Mouse (Mus musculus): ENCODE results near the gene Hdac8. TPM values are rescaled to one million over a fixed set of nuclear protein-coding genes. Genes with fewer than 3 reads are reported as not detected.

Hdac8 gene
- polyA plus RNA-seq, 1 experiment = 4.1 TPM

GRCm38 (mm10) chrX:102284889-102285288 lies 220.3 kb downstream of the Hdac8 start:
- no peaks in the 10 kb centered on the region for H3K4me1 ChIP-seq (ENCODE audit: control insufficient read depth, insufficient read depth, insufficient read length, low read length)
- no peak overlapping the region for H3K27ac ChIP-seq (replicated peaks; ENCODE audit: low read depth, low read length)
- no peak overlapping the region for H3K4me3 ChIP-seq (ENCODE audit: insufficient read depth, low read depth, low read length)

- no peak overlapping the region for H3K4me3 ChIP-seq (ENCODE audit: insufficient read depth, low read depth, low read length)
- H3K4me1 ChIP-seq (ENCODE audit: control insufficient read depth, insufficient read depth, insufficient read length, low read length) = no peaks in the 10 kb centered on the region
- H3K27ac ChIP-seq (replicated peaks; ENCODE audit: low read depth, low read length) = no peak overlapping the region
Measured at GRCm38 (mm10) chrX:102262620-102263345, 242.4 kb downstream of the Hdac8 start.

GRCm38 (mm10) chrX:102259772-102260171 lies 245.4 kb downstream of the Hdac8 start:
- Histone ChIP-seq H3K27ac (replicated peaks; ENCODE audit: low read depth, low read length) (no peak overlapping the region), H3K4me1 (ENCODE audit: control insufficient read depth, insufficient read depth, insufficient read length, low read length) (no peaks in the 10 kb centered on the region), H3K4me3 (ENCODE audit: insufficient read depth, low read depth, low read length) (no peak overlapping the region)

GRCm38 (mm10) chrX:102253892-102254291 lies 251.3 kb downstream of the Hdac8 start:
- Histone ChIP-seq H3K4me1 (ENCODE audit: control insufficient read depth, insufficient read depth, insufficient read length, low read length) (no peaks in the 10 kb centered on the region), H3K4me3 (ENCODE audit: insufficient read depth, low read depth, low read length) (no peak overlapping the region)

GRCm38 (mm10) chrX:102251937-102252860 lies 253.0 kb downstream of the Hdac8 start, which contains the start of gene Cited1:
Gene Cited1 (minus strand): TSS chrX:102252181.
- Histone ChIP-seq H3K4me1 (ENCODE audit: control insufficient read depth, insufficient read depth, insufficient read length, low read length) (no peaks in the 10 kb centered on the region), H3K27ac (replicated peaks; ENCODE audit: low read depth, low read length) (no peak within 1 kb of the TSS)

More at GRCm38 (mm10) chrX:102253892-102254291, 251.3 kb downstream of the Hdac8 start:
- H3K27ac ChIP-seq (replicated peaks; ENCODE audit: low read depth, low read length) = no peak overlapping the region

GRCm38 (mm10) chrX:102251221-102251936 lies 253.8 kb downstream of the Hdac8 start:
- no peaks in the 10 kb centered on the region for H3K4me1 ChIP-seq (ENCODE audit: control insufficient read depth, insufficient read depth, insufficient read length, low read length)
- H3K4me3 ChIP-seq (ENCODE audit: insufficient read depth, low read depth, low read length) = peak overlapping the region; percentile 60
- H3K27ac ChIP-seq (replicated peaks; ENCODE audit: low read depth, low read length) = no peak overlapping the region

More at GRCm38 (mm10) chrX:102251937-102252860, 253.0 kb downstream of the Hdac8 start, which contains the start of gene Cited1:
- peak within 1 kb of the TSS; percentile 60 for H3K4me3 ChIP-seq (ENCODE audit: insufficient read depth, low read depth, low read length)

GRCm38 (mm10) chrX:102250891-102251170 lies 254.3 kb downstream of the Hdac8 start:
- Histone ChIP-seq H3K27ac (replicated peaks; ENCODE audit: low read depth, low read length) (no peak overlapping the region), H3K4me1 (ENCODE audit: control insufficient read depth, insufficient read depth, insufficient read length, low read length) (no peaks in the 10 kb centered on the region), H3K4me3 (ENCODE audit: insufficient read depth, low read depth, low read length) (peak overlapping the region; percentile 60)

- Histone ChIP-seq H3K4me1 (ENCODE audit: control insufficient read depth, insufficient read depth, insufficient read length, low read length) (no peaks in the 10 kb centered on the region), H3K4me3 (ENCODE audit: insufficient read depth, low read depth, low read length) (peak overlapping the region; percentile 60), H3K27ac (replicated peaks; ENCODE audit: low read depth, low read length) (no peak overlapping the region)
Measured at GRCm38 (mm10) chrX:102250150-102250890, 254.8 kb downstream of the Hdac8 start.

GRCm38 (mm10) chrX:102244334-102244733 lies 260.8 kb downstream of the Hdac8 start:
- no peak overlapping the region for H3K4me3 ChIP-seq (ENCODE audit: insufficient read depth, low read depth, low read length)
- no peaks in the 10 kb centered on the region for H3K4me1 ChIP-seq (ENCODE audit: control insufficient read depth, insufficient read depth, insufficient read length, low read length)
- no peak overlapping the region for H3K27ac ChIP-seq (replicated peaks; ENCODE audit: low read depth, low read length)

Other genes with a start within 250 kb of the Hdac8 start
- 5.0 and 6.6 TPM in 2 replicates for gene Phka1, start 138.9 kb upstream of the Hdac8 start, polyA plus RNA-seq (2012; ENCODE audit: insufficient read depth, insufficient read length, missing spikeins)
- not detected in 2 replicates for gene Gm3880, start 181.6 kb upstream of the Hdac8 start, polyA plus RNA-seq (2012; ENCODE audit: insufficient read depth, insufficient read length, missing spikeins)
- gene Gm9112, start 202.3 kb upstream of the Hdac8 start, polyA plus RNA-seq (2012; ENCODE audit: insufficient read depth, insufficient read length, missing spikeins) = not detected in 2 replicates
- gene Dmrtc1b, start 202.5 kb upstream of the Hdac8 start, polyA plus RNA-seq (2012; ENCODE audit: insufficient read depth, insufficient read length, missing spikeins) = not detected in 2 replicates

Measured in brown adipose tissue, adult 24 weeks (tissue).